Mouse (Mus musculus): ENCODE measurements at regions not wholly inside any gene's neighbourhood (a gene's known extent, or its start where the extent isn't known, plus 50 kb on each side); places are given as distances from the start of the nearest gene placed in this dataset.
"Not testable (repeated sequence)": the region's sequence is repeated elsewhere in the genome, so short reads cannot be mapped to it uniquely, and the experiment has no call there.

GRCm38 (mm10) chr7:116596914-116597313 is 92.7 kb downstream of the Nucb2 start:
- no peak for DNase-seq
- intact Hi-C loops (cut with DNase I; ENCODE audit: low total_unique reads), result no loop called here

GRCm38 (mm10) chr7:116600340-116600739 is 96.2 kb downstream of the Nucb2 start:
- DNase-seq, result no peak
- intact Hi-C loops (cut with DNase I; ENCODE audit: low total_unique reads), result loop anchor here (10.0 kb wide), 2 partner anchors 136 to 356 kb away; no protein-coding TSS in a partner anchor

GRCm38 (mm10) chr7:116603167-116603839 is 99.1 kb downstream of the Nucb2 start:
- no peak for DNase-seq
- intact Hi-C loops (cut with DNase I; ENCODE audit: low total_unique reads), result loop anchor here (10.0 kb wide), 2 partner anchors 139 to 359 kb away; no protein-coding TSS in a partner anchor

GRCm38 (mm10) chr7:116603840-116604194 is 99.6 kb downstream of the Nucb2 start:
- intact Hi-C loops (cut with DNase I; ENCODE audit: low total_unique reads), result loop anchor here (10.0 kb wide), 2 partner anchors 139 to 359 kb away; no protein-coding TSS in a partner anchor

GRCm38 (mm10) chr7:116606255-116606654 is 102.1 kb downstream of the Nucb2 start:
- intact Hi-C loops (cut with DNase I; ENCODE audit: low total_unique reads), result loop anchor here (5.0 to 10.0 kb wide), 3 partner anchors 74 to 361 kb away; no protein-coding TSS in a partner anchor
- no peak for DNase-seq

More at GRCm38 (mm10) chr7:116603840-116604194, 99.6 kb downstream of the Nucb2 start:
- no peak for DNase-seq

- DNase-seq, result no peak
- intact Hi-C loops (cut with DNase I; ENCODE audit: low total_unique reads), result loop anchor here (5.0 to 10.0 kb wide), 3 partner anchors 75 to 362 kb away; no protein-coding TSS in a partner anchor
Measured at GRCm38 (mm10) chr7:116606751-116607483, 102.7 kb downstream of the Nucb2 start.

- intact Hi-C loops (cut with DNase I; ENCODE audit: low total_unique reads), result loop anchor here (5.0 to 10.0 kb wide), 3 partner anchors 75 to 363 kb away; no protein-coding TSS in a partner anchor
- no peak for DNase-seq
Measured at GRCm38 (mm10) chr7:116607628-116608225, 103.6 kb downstream of the Nucb2 start.

- intact Hi-C loops (cut with DNase I; ENCODE audit: low total_unique reads), result loop anchor here (5.0 to 10.0 kb wide), 3 partner anchors 76 to 364 kb away; no protein-coding TSS in a partner anchor
- DNase-seq, result peak; percentile 34
Measured at GRCm38 (mm10) chr7:116608350-116609085, 104.3 kb downstream of the Nucb2 start.

GRCm38 (mm10) chr7:116609406-116609805 is 105.2 kb downstream of the Nucb2 start:
- intact Hi-C loops (cut with DNase I; ENCODE audit: low total_unique reads), result loop anchor here (5.0 to 10.0 kb wide), 3 partner anchors 77 to 365 kb away; no protein-coding TSS in a partner anchor
- DNase-seq, result no peak

- intact Hi-C loops (cut with DNase I; ENCODE audit: low total_unique reads), result loop anchor here (5.0 to 10.0 kb wide), 3 partner anchors 78 to 365 kb away; no protein-coding TSS in a partner anchor
- DNase-seq, result peak; percentile 24
Measured at GRCm38 (mm10) chr7:116609906-116610305, 105.7 kb downstream of the Nucb2 start.

- no peak for DNase-seq
- intact Hi-C loops (cut with DNase I; ENCODE audit: low total_unique reads), result no loop called here
Measured at GRCm38 (mm10) chr7:116615984-116616383, 111.8 kb downstream of the Nucb2 start.

- intact Hi-C loops (cut with DNase I; ENCODE audit: low total_unique reads), result no loop called here
Measured at GRCm38 (mm10) chr7:116619636-116620035, 115.5 kb downstream of the Nucb2 start.

GRCm38 (mm10) chr7:116620381-116620780 is 116.2 kb downstream of the Nucb2 start:
- intact Hi-C loops (cut with DNase I; ENCODE audit: low total_unique reads), result no loop called here
- DNase-seq, result no peak

More at GRCm38 (mm10) chr7:116619636-116620035, 115.5 kb downstream of the Nucb2 start:
- DNase-seq, result no peak

GRCm38 (mm10) chr7:116633210-116633609 is 129.0 kb downstream of the Nucb2 start:
- intact Hi-C loops (cut with DNase I; ENCODE audit: low total_unique reads), result no loop called here
- no peak for DNase-seq

- intact Hi-C loops (cut with DNase I; ENCODE audit: low total_unique reads), result loop anchor here (10.0 kb wide), 1 partner anchor 730 kb away; no protein-coding TSS in a partner anchor
- peak; percentile 39 for DNase-seq
Measured at GRCm38 (mm10) chr7:116644902-116645650, 140.9 kb downstream of the Nucb2 start.

- intact Hi-C loops (cut with DNase I; ENCODE audit: low total_unique reads), result no loop called here
- no peak for DNase-seq
Measured at GRCm38 (mm10) chr7:116654466-116654865, 150.3 kb downstream of the Nucb2 start.

- DNase-seq; intact Hi-C loops (cut with DNase I; ENCODE audit: low total_unique reads): not testable (repeated sequence)
Measured at GRCm38 (mm10) chr7:116657040-116657439, 152.9 kb downstream of the Nucb2 start.

GRCm38 (mm10) chr7:116665581-116665980 is 161.4 kb downstream of the Nucb2 start:
- intact Hi-C loops (cut with DNase I; ENCODE audit: low total_unique reads), result no loop called here
- DNase-seq, result no peak
